Mouse (Mus musculus): ENCODE measurements around the gene Rin1. TPM values are rescaled to one million over a fixed set of nuclear protein-coding genes. Genes with fewer than 3 reads are reported as not detected.

Gene Rin1
- total RNA-seq, 2 experiments from 2014 or later: 59.6 to 66.7 TPM

DNA sequence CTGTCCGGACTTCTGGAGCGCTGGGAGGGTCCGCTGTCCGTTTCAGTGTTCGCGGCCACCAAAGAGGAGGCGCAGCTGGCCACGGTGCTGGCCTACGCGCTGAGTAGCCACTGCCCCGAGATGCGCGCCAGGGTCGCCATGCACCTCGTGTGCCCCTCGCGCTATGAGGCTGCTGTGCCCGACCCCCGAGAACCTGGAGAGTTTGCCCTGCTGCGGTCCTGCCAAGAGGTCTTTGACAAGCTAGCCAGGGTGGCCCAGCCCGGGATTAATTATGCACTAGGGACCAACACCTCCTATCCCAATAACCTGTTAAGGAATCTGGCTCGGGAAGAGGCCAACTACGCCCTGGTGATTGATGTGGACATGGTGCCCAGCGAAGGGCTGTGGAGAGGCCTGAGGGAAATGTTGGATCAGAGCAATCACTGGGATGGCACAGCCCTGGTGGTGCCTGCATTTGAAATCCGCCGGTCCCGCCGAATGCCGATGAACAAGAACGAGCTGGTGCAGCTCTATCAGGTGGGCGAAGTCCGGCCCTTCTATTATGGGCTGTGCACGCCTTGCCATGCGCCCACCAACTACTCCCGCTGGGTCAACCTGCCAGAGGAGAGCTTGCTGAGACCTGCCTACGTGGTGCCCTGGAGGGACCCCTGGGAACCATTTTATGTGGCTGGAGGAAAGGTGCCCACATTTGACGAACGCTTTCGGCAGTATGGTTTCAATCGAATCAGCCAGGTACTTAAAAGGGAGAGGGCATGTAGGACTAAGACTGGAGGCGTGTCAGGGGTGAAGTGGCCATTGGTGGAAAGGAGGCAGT, 10.8 kb upstream of the Rin1 start:
- intact Hi-C loops (cut with DNase I): no loop called here
- DNase-seq (ENCODE audit: low spot score in 2 of 2): no peak

DNA sequence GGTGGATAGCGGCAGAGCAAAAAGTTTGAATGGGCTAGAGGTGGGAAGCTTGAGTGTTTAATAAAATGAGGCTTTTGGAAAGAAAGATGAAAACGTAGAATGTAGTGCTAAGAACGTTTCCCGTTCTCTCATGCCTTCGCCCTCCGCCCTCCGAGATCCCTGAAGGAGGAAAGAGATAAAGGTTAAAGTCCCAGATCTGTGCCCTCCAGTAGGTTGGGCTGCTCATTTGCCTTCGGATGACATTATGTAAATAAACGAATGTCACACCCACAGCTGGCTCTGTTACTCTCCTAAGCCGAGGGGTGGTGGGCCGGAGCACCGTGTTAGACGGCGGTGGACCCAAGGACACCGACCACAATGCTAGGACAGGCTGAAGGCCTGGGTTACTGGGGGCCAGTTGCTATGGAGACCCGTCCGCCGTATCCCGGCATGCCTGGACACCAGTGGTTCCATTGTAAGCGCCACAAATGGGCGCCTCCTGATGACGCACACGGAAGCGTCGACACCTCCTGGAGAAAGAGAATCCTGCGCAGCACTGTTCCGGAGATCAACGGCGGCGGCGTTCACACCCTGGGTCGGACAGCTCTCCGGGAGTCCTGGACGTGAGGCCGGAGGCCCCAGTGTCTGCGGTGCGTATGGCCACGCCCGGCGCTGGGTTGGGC, 9.3 kb upstream of the Rin1 start, which contains the start of gene Brms1:
TSS of gene Brms1 (plus strand) at position 493 of the 662 bp plus-strand sequence.
- intact Hi-C loops (cut with DNase I): no loop called here
- DNase-seq (ENCODE audit: low spot score in 2 of 2): peak; percentile 94

GRCm38 (mm10) chr19:5041588-5041987, 8.7 kb upstream of the Rin1 start:
- DNase-seq (ENCODE audit: low spot score in 2 of 2): no peak
- intact Hi-C loops (cut with DNase I): no loop called here

GRCm38 (mm10) chr19:5045531-5045930, 4.8 kb upstream of the Rin1 start:
- intact Hi-C loops (cut with DNase I): no loop called here
- DNase-seq (ENCODE audit: low spot score in 2 of 2): no peak

DNA sequence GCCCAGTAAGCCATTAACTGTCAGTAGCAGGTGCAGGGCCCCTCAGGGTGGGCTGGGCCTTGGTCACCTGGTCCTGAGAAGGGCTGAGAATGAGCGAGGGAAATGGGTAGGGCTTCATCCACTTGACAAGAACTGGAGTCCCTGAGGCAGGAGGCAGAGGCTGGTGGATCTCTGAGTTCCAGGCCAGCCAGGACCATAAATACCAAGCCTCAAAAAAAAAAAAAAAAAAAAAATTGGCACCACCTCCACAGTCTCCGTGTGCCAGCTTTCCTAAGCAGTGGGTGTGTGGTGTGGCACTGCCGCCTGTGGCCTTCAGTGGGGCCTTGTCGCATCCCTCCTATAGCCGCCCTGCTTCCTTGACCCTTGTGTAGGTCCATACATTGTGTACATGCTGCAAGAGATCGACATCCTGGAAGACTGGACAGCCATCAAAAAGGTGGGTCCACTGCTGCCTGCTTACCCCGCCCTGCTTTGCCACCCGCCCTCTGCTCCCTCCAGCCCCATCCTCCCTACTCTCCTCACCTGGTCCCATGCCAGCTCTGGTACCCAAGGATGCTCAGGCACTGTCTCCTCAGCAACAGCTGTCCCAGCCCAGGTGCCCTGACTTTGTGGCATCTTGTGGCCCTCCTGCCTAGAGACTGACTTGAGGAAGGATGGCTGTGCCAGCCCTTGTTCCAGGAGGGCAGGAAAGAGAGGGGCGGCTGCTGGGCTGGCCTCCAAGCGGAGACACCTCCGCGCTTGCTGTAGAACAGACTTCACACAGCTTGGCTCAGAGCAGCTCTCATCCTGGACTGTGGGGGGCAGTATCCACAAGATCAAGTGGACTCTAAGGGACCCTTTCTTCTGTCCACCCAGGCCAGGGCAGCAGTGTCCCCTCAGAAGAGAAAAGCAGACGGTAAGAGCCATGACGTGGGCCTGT, 1.9 kb upstream of the Rin1 start:
- peak; percentile 68 to 81 for DNase-seq (ENCODE audit: low spot score in 2 of 2)
- intact Hi-C loops (cut with DNase I): no loop called here

- intact Hi-C loops (cut with DNase I): no loop called here
- DNase-seq (ENCODE audit: low spot score in 2 of 2): no peak
Observed at GRCm38 (mm10) chr19:5049325-5049724, 956 bp upstream of the Rin1 start.

DNA sequence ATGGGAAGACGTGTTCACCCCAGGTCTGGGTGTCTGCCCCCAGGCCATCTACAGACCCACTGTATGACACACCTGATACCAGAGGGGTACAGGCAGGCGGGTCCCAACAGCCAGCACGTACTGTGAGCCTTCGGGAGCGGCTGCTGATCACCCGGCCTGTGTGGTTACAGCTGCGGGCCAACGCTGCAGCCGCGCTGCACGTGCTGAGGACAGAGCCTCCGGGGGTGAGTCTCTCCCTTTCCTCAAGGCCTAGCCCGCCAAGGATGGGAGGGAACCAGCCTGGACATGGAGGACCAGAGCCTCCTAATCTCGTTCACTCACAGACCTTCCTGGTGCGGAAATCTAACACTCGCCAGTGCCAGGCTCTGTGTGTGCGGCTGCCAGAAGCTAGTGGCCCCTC, 750 bp downstream of the Rin1 start:
- no peak for DNase-seq (ENCODE audit: low spot score in 2 of 2)
- intact Hi-C loops (cut with DNase I): no loop called here

- intact Hi-C loops (cut with DNase I): no loop called here
- no peak for DNase-seq (ENCODE audit: low spot score in 2 of 2)
Observed at GRCm38 (mm10) chr19:5051515-5051914, 1.2 kb downstream of the Rin1 start.

DNA sequence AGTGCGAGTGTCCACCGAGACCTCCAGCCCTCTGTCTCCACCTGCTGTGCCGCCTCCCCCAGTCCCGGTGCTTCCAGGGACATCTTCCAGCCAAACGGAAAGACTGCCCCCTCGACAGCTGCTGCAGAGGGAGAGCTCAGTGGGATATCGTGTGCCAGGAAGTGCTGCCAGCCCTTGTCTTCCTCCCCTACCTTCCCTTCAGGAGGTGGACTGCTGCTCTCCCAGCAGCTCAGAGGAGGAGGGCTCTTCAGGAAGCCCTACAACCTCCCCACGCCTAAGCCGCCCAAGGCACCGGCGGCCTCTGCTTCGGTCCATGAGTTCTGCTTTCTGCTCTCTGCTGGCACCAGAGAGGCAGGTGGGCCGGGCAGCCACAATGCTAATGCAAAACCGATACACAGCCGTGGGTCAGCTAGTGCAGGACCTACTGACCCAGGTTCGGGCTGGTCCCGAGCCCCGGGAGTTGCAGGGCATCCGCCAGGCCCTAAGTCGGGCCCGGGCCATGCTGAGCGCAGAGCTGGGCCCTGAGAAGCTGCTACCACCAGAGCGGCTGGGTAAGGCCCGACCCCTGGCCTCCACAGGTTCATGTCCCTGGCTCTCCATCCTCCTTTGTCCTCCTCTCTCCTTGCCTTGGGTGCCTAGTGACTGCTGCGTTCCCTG, 2.0 kb downstream of the Rin1 start:
- no peak for DNase-seq (ENCODE audit: low spot score in 2 of 2)
- intact Hi-C loops (cut with DNase I): no loop called here

- no peak for DNase-seq (ENCODE audit: low spot score in 2 of 2)
- intact Hi-C loops (cut with DNase I): no loop called here
Observed at GRCm38 (mm10) chr19:5052853-5053252, 2.6 kb downstream of the Rin1 start.

- intact Hi-C loops (cut with DNase I): no loop called here
- DNase-seq (ENCODE audit: low spot score in 2 of 2): no peak
Observed at GRCm38 (mm10) chr19:5053909-5054308, 3.6 kb downstream of the Rin1 start.

DNA sequence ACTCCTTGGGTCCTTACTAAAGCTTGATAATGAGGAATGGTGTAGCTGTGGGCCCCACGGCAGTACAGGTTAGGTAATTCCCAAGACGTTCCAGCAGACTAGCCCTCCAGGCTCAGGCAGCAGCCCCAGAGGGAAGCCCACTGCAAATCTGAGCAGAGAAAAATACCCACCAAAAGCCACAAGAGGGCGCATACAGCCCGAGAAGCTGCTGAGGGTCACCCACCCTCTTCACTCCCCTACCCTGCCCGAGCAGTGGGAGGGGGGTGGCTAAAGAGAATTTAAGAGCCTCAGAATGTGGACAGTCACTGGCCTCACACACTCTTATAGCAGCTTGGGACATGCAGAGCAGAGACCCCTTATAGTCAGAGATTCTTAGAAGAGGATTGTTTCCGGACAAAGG, 6.0 kb downstream of the Rin1 start:
- DNase-seq (ENCODE audit: low spot score in 2 of 2): no peak
- intact Hi-C loops (cut with DNase I): loop anchor here (2.0 kb wide), 1 partner anchor 17 kb away; no protein-coding TSS in a partner anchor

DNA sequence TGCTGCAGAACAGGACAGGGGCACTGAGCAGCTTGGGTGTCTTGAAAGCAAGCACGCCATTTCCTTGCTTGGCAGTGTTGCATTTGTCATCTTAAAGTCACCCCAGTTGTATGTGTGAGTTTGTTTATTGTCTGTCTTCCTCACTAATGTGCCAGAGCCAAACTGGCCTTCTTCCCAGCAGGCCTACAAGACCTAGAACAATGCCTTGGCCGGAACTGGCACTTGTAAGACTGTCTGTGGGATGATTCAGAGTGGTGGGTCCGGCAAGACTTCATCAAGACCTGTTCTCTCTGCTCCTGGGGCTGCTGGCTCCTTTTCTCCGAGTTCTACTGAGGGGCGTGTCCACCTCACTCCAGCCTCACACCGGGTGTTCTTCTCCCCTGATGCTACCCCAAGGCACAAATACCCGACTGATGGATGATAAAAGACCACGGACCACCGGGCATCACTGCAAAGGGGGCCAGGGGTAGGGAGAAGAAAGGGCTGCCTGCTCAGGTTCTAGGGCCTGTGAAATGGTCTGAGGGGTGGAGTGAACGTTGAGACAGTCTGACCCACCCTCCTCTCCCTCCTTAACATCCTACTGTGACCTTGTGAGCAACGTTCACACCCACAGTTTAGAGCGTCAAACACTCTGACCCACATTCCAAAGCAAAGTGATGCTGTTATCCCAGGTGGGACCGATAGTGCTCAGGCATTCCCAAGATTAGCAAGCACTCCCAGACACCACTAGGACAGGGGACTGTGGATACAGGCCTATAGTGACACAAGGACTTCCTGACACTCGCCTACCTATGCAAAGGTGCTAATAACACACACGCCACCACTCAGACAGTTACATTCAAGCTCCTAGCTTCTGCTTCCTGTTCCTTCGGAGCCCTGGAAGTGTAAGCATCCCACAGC, 7.8 kb downstream of the Rin1 start:
- intact Hi-C loops (cut with DNase I): loop anchor here (2.0 kb wide), 1 partner anchor 15 kb away; no protein-coding TSS in a partner anchor
- no peak for DNase-seq (ENCODE audit: low spot score in 2 of 2)

DNA sequence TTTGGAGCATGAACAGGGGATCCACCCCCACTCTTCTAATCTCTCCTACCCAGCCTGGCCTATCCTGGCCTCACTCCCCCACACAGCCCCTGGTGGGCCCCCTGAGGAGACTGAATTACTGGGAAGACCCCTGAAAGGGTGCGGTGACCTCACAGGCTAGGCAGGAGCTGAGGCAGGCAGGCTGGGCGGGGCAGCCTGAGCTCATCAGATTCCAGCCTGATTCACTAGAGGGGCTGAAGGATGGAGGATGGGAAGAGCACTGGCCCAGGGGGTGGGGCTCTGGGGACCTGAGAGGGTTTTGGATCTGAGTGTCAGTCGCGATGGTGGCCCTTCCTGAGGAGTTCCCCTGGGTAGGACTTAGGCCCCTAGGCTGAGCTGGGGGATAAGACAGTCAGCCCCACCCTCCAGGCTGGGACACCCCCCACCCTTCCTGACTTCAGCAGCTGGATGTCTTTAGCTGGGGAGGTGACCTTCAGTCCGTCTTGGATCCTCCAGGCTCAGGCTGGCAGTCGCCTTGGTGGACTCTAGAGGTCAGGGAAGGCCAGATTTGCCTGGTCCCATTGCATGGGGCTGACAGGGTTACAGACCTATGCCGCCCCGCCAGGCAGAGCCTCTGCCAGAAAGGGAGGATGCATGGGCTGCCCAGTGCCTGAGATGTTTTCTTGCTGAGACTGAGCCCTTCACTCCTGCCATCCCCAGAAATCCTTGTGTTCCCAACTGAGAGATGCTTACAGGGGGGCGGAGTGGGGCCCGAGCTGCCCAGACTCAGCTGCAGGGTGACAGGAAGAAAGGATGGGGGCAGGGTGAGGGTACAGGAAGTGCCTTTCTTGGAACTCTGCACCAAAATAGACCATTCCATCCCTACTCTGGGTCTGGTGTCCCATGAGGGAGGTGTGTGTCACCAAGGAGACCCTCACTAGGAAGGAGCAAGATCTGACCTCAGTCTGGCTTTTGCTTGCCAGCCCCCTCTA, 8.8 kb downstream of the Rin1 start:
- DNase-seq (ENCODE audit: low spot score in 2 of 2): no peak
- intact Hi-C loops (cut with DNase I): no loop called here

- no peak for DNase-seq (ENCODE audit: low spot score in 2 of 2)
- intact Hi-C loops (cut with DNase I): no loop called here
Observed at GRCm38 (mm10) chr19:5060365-5061330, 10.4 kb downstream of the Rin1 start.

- intact Hi-C loops (cut with DNase I): no loop called here
- DNase-seq (ENCODE audit: low spot score in 2 of 2): no peak
Observed at GRCm38 (mm10) chr19:5062041-5062440, 11.8 kb downstream of the Rin1 start.

All from left cerebral cortex, postnatal 14 days (tissue).